Mouse (Mus musculus): Measurements from ENCODE around the gene Pear1. TPM values are rescaled to one million over a fixed set of nuclear protein-coding genes. Genes with fewer than 3 reads are reported as not detected.

Pear1 gene
- total RNA-seq, 1 experiment from 2014 or later = 6.5 TPM

GRCm38 (mm10) chr3:87745036-87745659, 79.0 kb downstream of the Pear1 start:
- no peak for ATAC-seq (replicated peaks; ENCODE audit: insufficient number of reproducible peaks, low FRiP score, low TSS enrichment, poor library complexity, severe bottlenecking)

GRCm38 (mm10) chr3:87743927-87744326, 80.2 kb downstream of the Pear1 start:
- no peak for ATAC-seq (replicated peaks; ENCODE audit: insufficient number of reproducible peaks, low FRiP score, low TSS enrichment, poor library complexity, severe bottlenecking)

- ATAC-seq (replicated peaks; ENCODE audit: insufficient number of reproducible peaks, low FRiP score, low TSS enrichment, poor library complexity, severe bottlenecking) = no peak
Measured at GRCm38 (mm10) chr3:87742735-87743134, 81.4 kb downstream of the Pear1 start.

- ATAC-seq (replicated peaks; ENCODE audit: insufficient number of reproducible peaks, low FRiP score, low TSS enrichment, poor library complexity, severe bottlenecking) = no peak
Measured at GRCm38 (mm10) chr3:87742013-87742412, 82.1 kb downstream of the Pear1 start.

GRCm38 (mm10) chr3:87738906-87739305, 85.2 kb downstream of the Pear1 start:
- ATAC-seq (replicated peaks; ENCODE audit: insufficient number of reproducible peaks, low FRiP score, low TSS enrichment, poor library complexity, severe bottlenecking) = no peak

- ATAC-seq (replicated peaks; ENCODE audit: insufficient number of reproducible peaks, low FRiP score, low TSS enrichment, poor library complexity, severe bottlenecking) = no peak
Measured at GRCm38 (mm10) chr3:87735335-87735734, 88.8 kb downstream of the Pear1 start.

- ATAC-seq (replicated peaks; ENCODE audit: insufficient number of reproducible peaks, low FRiP score, low TSS enrichment, poor library complexity, severe bottlenecking) = no peak
Measured at GRCm38 (mm10) chr3:87733984-87734761, 89.9 kb downstream of the Pear1 start.

- no peak for ATAC-seq (replicated peaks; ENCODE audit: insufficient number of reproducible peaks, low FRiP score, low TSS enrichment, poor library complexity, severe bottlenecking)
Measured at GRCm38 (mm10) chr3:87733098-87733497, 91.0 kb downstream of the Pear1 start.

GRCm38 (mm10) chr3:87728696-87729095, 95.4 kb downstream of the Pear1 start:
- no peak for ATAC-seq (replicated peaks; ENCODE audit: insufficient number of reproducible peaks, low FRiP score, low TSS enrichment, poor library complexity, severe bottlenecking)

- no peak for ATAC-seq (replicated peaks; ENCODE audit: insufficient number of reproducible peaks, low FRiP score, low TSS enrichment, poor library complexity, severe bottlenecking)
Measured at GRCm38 (mm10) chr3:87726191-87726590, 97.9 kb downstream of the Pear1 start.

- ATAC-seq (replicated peaks; ENCODE audit: insufficient number of reproducible peaks, low FRiP score, low TSS enrichment, poor library complexity, severe bottlenecking) = no peak
Measured at GRCm38 (mm10) chr3:87725396-87726160, 98.5 kb downstream of the Pear1 start.

GRCm38 (mm10) chr3:87724556-87724955, 99.5 kb downstream of the Pear1 start:
- no peak for ATAC-seq (replicated peaks; ENCODE audit: insufficient number of reproducible peaks, low FRiP score, low TSS enrichment, poor library complexity, severe bottlenecking)

GRCm38 (mm10) chr3:87718525-87718924, 105.6 kb downstream of the Pear1 start:
- no peak for ATAC-seq (replicated peaks; ENCODE audit: insufficient number of reproducible peaks, low FRiP score, low TSS enrichment, poor library complexity, severe bottlenecking)

Other genes with a start within 250 kb of the Pear1 start
- 13.0 to 19.2 TPM (median 17.0 TPM) in 3 replicates for gene Arhgef11, start 206.7 kb downstream of the Pear1 start, total RNA-seq (2017)
- gene Lrrc71, start 75.7 kb downstream of the Pear1 start, total RNA-seq (2017) = 0.39 to 1.2 TPM (median 0.53 TPM) in 3 replicates
- 0.32 TPM in 1 of 3 replicates, not detected in the others for gene Ntrk1, start 29.1 kb downstream of the Pear1 start, total RNA-seq (2017)
- gene Insrr, start 27.4 kb downstream of the Pear1 start, total RNA-seq (2017) = 0.21 to 0.49 TPM in 2 of 3 replicates, not detected in the other
- gene Sh2d2a, start 22.4 kb upstream of the Pear1 start, total RNA-seq (2017) = 64.0 to 201 TPM (median 71.7 TPM) in 3 replicates
- 18.4 to 35.5 TPM (median 22.3 TPM) in 3 replicates for gene Prcc, start 61.3 kb upstream of the Pear1 start, total RNA-seq (2017)
- 64.5 to 128 TPM (median 77.2 TPM) in 3 replicates for gene Hdgf, start 82.0 kb upstream of the Pear1 start, total RNA-seq (2017)
- 149 to 161 TPM (median 154 TPM) in 3 replicates for gene Mrpl24, start 95.2 kb upstream of the Pear1 start, total RNA-seq (2017)
- 33.3 to 49.0 TPM (median 35.4 TPM) in 3 replicates for gene Isg20l2, start 106.0 kb upstream of the Pear1 start, total RNA-seq (2017)
- 12.9 to 20.5 TPM (median 16.9 TPM) in 3 replicates for gene Rrnad1, start 106.4 kb upstream of the Pear1 start, total RNA-seq (2017)
- not detected in 3 replicates for gene Crabp2, start 124.4 kb upstream of the Pear1 start, total RNA-seq (2017)
- gene Nes, start 146.8 kb upstream of the Pear1 start, total RNA-seq (2017) = 0.58 to 2.0 TPM (median 1.6 TPM) in 3 replicates
- not detected in 3 replicates for gene Bcan, start 175.9 kb upstream of the Pear1 start, total RNA-seq (2017)
- not detected in 3 replicates for gene Hapln2, start 203.3 kb upstream of the Pear1 start, total RNA-seq (2017)
- 3.8 to 10.5 TPM (median 4.8 TPM) in 3 replicates for gene Gpatch4, start 218.8 kb upstream of the Pear1 start, total RNA-seq (2017)
- gene Naxe, start 234.2 kb upstream of the Pear1 start, total RNA-seq (2017) = 15.7 to 28.8 TPM (median 19.1 TPM) in 3 replicates